Mouse (Mus musculus): Measurements from ENCODE around the gene Fbxo10. TPM values are rescaled to one million over a fixed set of nuclear protein-coding genes. Genes with fewer than 3 reads are reported as not detected.
"Not testable (repeated sequence)": the region's sequence is repeated elsewhere in the genome, so short reads cannot be mapped to it uniquely, and the experiment has no call there.

Gene Fbxo10
- total RNA-seq, 2 experiments from 2014 or later = 10.4 to 12.0 TPM

GRCm38 (mm10) chr4:45054862-45055261 lies 29.5 kb downstream of the Fbxo10 start:
- intact Hi-C loops (cut with DNase I) = no loop called here
- DNase-seq = peak in 1 of 2 experiments; percentile 12

GRCm38 (mm10) chr4:45047956-45048355 lies 36.4 kb downstream of the Fbxo10 start:
- intact Hi-C loops (cut with DNase I) = no loop called here
- no peak for DNase-seq

- intact Hi-C loops (cut with DNase I) = no loop called here
- no peak for DNase-seq
These were observed 37.0 kb downstream of the Fbxo10 start for GRCm38 (mm10) chr4:45047286-45047887.

- intact Hi-C loops (cut with DNase I) = no loop called here
- DNase-seq = no peak
These were observed 37.7 kb downstream of the Fbxo10 start for GRCm38 (mm10) chr4:45046679-45047078.

DNA sequence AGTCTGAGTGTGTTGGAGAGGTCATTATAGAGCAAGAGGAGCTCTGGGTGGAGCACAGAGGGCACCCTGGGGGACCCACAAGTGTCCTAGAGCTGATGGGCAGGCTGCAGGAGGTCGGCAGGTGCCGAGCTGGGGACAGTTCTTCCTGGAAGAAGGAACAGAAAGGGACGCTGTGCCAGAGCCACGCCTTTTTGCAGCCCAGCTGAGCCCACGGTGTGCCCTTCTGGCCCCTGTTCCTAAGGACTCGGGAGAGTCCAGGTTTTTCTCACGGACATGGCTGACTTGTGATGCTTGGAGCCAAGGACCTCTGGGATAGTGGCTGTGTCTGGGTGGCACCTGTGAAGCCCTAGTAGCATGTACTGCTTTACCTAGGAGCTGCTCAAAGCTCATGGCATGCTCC lies 43.6 kb downstream of the Fbxo10 start:
- no peak for DNase-seq
- intact Hi-C loops (cut with DNase I) = no loop called here

DNA sequence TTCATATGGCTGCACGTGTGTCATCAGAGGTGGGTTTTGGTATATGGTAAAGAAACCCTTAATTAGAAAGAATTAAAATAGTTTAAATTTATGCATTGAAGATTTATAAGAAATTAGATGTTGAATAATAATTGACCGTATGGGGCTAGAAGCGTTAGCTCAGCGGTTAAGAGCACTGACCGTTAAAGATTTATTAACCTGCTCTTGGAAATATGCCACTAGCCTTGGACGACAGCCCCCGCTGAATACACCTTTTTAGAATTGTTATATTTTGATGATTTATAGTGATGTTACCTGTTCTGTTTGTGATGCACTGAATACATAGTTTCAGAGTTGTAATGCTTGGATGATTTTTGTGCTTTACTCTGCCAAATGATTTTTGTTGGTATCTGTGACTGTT lies 44.9 kb downstream of the Fbxo10 start:
- intact Hi-C loops (cut with DNase I) = not testable (repeated sequence)

GRCm38 (mm10) chr4:45038879-45039278 lies 45.5 kb downstream of the Fbxo10 start:
- not testable (repeated sequence) for DNase-seq

More for the DNA sequence above, 44.9 kb downstream of the Fbxo10 start:
- DNase-seq = not testable (repeated sequence)

DNA sequence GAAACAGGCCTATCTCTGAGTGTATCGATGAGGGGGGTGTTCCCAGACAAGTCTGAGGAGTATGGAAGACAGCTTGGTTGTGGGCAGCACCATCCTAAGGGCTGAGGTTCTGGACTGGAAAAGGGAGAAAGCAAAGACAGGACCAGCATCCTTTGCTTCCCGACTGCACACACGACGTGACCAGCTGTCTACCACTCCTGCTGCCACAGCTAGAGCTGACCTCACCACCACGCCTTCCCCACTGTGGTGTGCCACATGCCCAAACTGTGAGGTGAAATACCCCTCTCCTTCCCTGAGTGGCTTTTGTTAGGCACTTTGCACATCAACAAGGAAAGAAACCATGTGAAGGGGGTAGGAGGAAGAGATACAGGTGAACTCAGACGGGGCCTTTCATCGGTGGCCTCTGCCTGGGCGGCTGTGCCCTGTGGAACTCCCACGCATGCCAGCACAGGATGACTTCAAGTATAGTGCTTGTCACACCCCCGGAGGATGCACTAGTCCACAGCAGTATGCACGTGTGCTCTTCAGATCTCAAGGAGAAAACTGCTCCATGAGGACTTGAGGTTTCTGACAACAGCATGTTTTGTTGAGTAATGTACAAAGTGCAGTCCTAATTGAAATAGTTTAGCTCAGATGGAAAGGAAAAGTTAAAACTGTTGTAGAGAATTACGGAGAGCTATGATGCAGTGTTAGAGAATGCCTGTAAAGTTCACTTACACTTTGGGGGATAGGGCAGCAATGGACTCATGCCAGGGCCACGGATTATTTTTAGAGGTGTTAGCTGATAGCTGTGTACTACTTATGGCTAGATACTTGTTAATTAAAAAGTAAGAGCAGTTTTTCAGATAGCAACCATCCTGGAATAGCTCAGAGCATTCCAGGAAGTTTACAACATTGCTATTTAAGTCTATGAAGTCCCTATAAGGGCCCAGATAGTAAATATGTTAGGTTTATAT lies 46.7 kb downstream of the Fbxo10 start:
- intact Hi-C loops (cut with DNase I) = no loop called here
- peak; percentile 52 to 53 for DNase-seq

More at GRCm38 (mm10) chr4:45038879-45039278, 45.5 kb downstream of the Fbxo10 start:
- intact Hi-C loops (cut with DNase I) = not testable (repeated sequence)

- intact Hi-C loops (cut with DNase I) = no loop called here
- DNase-seq = no peak
These were observed 47.8 kb downstream of the Fbxo10 start for GRCm38 (mm10) chr4:45036571-45036970.

DNA sequence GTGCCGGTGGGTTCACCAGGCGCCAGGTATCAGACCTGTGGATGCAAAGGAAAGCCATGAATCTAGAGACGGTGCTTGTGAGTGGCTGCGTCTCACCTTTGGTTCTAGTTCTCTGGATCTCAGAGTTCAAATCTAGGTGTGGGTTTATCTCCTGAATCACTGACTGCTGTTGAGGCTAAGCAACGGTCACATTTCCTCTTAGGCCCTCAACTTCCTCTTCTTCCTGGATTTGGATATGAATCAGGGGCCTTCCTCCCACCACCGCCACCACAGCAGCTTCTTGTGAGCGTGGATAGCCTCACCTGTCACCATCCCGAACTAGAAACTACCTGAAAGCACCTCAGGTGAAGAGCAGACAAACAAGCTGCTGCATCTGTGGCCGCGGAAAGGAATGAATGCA lies 48.4 kb downstream of the Fbxo10 start:
- DNase-seq = no peak
- intact Hi-C loops (cut with DNase I) = no loop called here

DNA sequence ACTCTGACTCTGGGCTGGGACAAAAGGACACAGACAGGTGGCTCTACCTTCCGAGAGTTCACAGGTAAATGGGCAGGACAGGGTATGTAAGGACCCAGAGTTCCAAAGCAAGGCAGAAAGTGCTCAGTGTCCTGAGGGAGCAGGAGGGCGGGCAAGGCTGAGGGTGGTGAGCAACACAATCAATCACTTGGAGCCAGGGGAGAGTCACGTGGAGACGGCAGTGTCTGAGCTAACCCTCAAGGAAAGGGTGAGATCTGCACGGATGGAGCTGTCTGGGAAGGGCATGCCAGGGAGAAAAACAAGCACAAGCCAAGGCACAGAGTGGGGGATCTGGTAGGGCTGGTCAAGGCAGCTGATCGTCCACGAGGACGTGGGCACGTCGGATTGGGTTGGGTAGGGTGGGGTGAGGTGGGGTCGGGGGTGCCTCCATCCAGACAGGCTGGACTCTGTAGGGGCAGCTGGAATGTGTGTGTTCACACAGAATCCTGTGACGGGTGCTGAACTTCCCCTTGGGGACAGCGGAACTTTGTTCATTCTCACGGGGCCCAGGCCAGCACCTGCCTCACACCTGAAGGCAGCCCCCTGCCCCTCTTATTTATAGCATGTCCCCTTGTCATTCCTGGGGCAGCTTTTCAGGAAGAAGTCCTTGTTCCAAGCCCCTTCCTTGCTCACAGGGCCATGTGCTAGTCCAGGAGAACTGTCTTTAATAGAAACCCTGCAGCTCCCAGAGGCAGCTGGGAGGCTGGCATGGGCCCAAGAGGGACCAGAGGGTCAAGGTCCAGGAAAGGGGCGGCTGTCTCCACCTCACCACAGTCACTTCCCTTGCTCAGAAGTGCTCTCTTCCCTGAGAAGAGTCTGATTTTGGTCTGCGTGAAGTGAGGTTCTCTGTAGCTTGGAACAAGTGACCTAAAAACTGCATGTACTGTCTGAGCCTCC lies 49.4 kb downstream of the Fbxo10 start:
- intact Hi-C loops (cut with DNase I) = no loop called here
- no peak for DNase-seq

GRCm38 (mm10) chr4:45032586-45032985 lies 51.8 kb downstream of the Fbxo10 start:
- peak; percentile 34 to 35 for DNase-seq
- intact Hi-C loops (cut with DNase I) = no loop called here

DNA sequence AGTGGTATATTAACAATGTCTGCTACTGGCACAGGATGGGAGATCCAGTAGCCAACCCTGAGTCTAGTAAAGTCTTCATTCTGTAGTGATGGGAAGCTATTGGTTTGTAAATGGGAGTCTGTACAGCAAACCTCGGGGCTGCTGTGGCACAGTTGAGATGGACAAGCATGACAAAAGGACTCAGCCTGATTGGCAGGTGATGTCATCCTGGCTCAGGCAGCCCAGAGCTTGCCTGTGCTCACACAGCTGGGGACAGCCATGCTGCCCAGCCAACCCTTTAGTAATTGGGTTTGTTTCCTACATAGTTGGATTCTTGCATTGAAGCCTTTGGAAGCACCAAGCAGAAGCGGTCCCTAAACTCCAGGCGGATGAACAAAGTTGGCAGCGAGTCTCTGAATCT lies 57.9 kb downstream of the Fbxo10 start:
- DNase-seq = no peak
- intact Hi-C loops (cut with DNase I) = no loop called here

DNA sequence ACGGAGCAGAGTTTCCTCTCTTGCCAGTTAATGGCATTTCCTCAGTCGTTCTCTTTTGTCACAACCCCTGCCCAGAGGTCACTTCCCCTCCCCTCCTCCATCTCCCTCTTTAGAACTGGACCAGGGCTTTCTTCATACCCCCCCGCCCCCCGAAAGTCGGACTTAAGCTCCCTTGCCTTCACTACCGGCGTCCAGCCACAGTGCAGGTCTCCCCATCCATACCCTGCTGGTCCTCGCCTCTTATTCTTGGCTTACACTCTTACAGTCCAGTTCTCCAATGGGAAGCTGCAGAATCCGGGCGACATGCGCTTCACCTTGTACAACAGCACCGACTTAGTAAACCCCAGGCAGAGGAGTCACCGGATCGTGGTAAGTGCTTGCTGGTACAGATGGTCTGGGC lies 65.4 kb downstream of the Fbxo10 start:
- intact Hi-C loops (cut with DNase I) = loop anchor here (5.0 to 10.0 kb wide), 3 partner anchors 78 to 1118 kb away; partner anchors contain the start of genes Ncbp1 and Tstd2
- DNase-seq = no peak

- intact Hi-C loops (cut with DNase I) = loop anchor here (5.0 to 10.0 kb wide), 3 partner anchors 79 to 1119 kb away; partner anchors contain the start of genes Ncbp1 and Tstd2
- DNase-seq = peak; percentile 93 to 94
These were observed 65.9 kb downstream of the Fbxo10 start, which contains the start of gene Polr1e for GRCm38 (mm10) chr4:45018452-45018980. Polr1e (plus strand) TSS chr4:45018583.

DNA sequence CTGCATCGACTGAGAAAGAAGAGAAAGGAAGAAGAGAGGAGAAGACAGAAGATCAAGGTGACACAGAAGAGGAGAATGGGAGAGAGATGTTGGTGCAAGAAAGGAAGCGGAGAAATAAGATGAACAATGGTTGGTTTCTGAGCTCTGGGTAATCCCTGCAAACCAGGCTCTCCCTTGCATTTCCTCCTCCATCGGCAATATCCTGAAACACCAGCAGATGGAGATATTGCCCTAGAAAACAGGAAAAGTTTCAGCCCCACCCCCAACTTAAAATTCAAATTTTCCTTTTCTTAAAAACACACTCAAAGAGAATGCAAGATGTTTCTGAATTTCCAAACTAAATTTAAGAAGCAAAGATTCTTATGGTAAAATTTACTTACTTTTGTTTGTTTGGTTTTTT lies 68.8 kb downstream of the Fbxo10 start:
- intact Hi-C loops (cut with DNase I) = loop anchor here (1.0 to 10.0 kb wide), 5 partner anchors 82 to 1122 kb away; partner anchors contain the start of genes Ncbp1, Tomm5 and Tstd2
- DNase-seq = peak; percentile 65 to 67

DNA sequence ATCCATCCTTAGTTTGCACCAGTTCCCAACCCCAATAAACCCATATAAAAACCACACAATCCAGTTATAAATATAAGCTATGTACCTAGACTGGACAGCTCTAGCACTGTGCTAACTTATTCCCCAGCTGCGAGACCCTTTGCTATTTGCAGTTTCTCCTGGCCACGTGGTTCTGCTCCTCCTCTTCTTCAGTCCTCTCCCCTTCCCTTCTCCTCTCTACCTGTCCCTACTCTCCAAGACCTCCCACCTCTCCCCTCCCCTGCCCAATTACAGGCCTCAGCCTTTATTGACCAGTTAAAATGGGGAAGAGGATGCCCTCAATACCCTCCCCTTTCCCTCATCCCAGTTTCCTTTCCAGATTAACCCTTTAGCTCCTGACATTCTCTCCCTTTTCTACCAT lies 70.9 kb downstream of the Fbxo10 start:
- intact Hi-C loops (cut with DNase I) = loop anchor here (5.0 to 10.0 kb wide), 2 partner anchors 519 to 841 kb away; partner anchors contain the start of gene Shb
- no peak for DNase-seq

- intact Hi-C loops (cut with DNase I) = loop anchor here (5.0 to 10.0 kb wide), 2 partner anchors 519 to 842 kb away; partner anchors contain the start of gene Shb
- no peak for DNase-seq
These were observed 71.4 kb downstream of the Fbxo10 start for GRCm38 (mm10) chr4:45013031-45013431.

GRCm38 (mm10) chr4:45012105-45012975 lies 72.1 kb downstream of the Fbxo10 start, which contains the start of gene Zbtb5:
Zbtb5 (minus strand) TSS chr4:45012412.
- intact Hi-C loops (cut with DNase I) = loop anchor here (5.0 to 10.0 kb wide), 2 partner anchors 520 to 842 kb away; partner anchors contain the start of gene Shb
- peak; percentile 96 to 97 for DNase-seq

All from heart, postnatal 36 days (tissue).